Mouse (Mus musculus) CH12.LX (cell line): ENCODE data around the gene Gm20388. TPM values are rescaled to one million over a fixed set of nuclear protein-coding genes. Genes with fewer than 3 reads are reported as not detected.

Experiments
- DNase-seq: peaks from one replicate; pipeline ENCODE4 v3.0.0-alpha.2; 2013; ENCODE audit errors: extremely low read depth
- H3K27ac ChIP-seq: 2 replicates; pipeline ENCODE4 v1.5.1; 2012; ENCODE audit warnings: low read depth, mild to moderate bottlenecking, control low read depth, moderate library complexity; ENCODE audit not compliant: insufficient read depth
- H3K27me3 ChIP-seq: replicated peaks from 2 replicates; pipeline ENCODE3; 2012; ENCODE audit warnings: inconsistent platforms
- H3K36me3 ChIP-seq, 2 experiments: replicated peaks in 1 of 2; 2 replicates each; pipeline versions ENCODE3 to v1.6.1; 2012; ENCODE audit warnings: inconsistent platforms in 1 of 2, low read length in 1 of 2, mild to moderate bottlenecking in 1 of 2, mixed read lengths in 1 of 2, moderate library complexity in 1 of 2; ENCODE audit not compliant: control insufficient read depth in 1 of 2, insufficient read depth in 1 of 2
- H3K4me1 ChIP-seq, 2 experiments: 2 replicates each; pipeline ENCODE4 v1.6.1; 2012; ENCODE audit warnings: inconsistent platforms in 1 of 2, moderate library complexity in 1 of 2; ENCODE audit not compliant: insufficient read depth in 2 of 2, control insufficient read depth in 1 of 2
- H3K4me2 ChIP-seq: 2 replicates; pipeline ENCODE4 v1.6.1; 2012; ENCODE audit warnings: low read depth, mild to moderate bottlenecking, control low read depth; ENCODE audit not compliant: poor library complexity, insufficient read depth, severe bottlenecking
- H3K4me3 ChIP-seq, 3 experiments: fragments of 150-350 bp in 1 of 3; sonication (generic) in 1 of 3; replicated peaks in 1 of 3; 2 replicates each; pipeline versions ENCODE3 to v1.5.1; 2011 to 2012; ENCODE audit warnings: low read depth in 2 of 3, low read length in 2 of 3, mild to moderate bottlenecking in 2 of 3, moderate library complexity in 2 of 3, control low read depth in 1 of 3, improper control_type of control experiment in 1 of 3, inconsistent platforms in 1 of 3, mixed read lengths in 1 of 3; ENCODE audit not compliant: poor library complexity in 1 of 3
- H3K79me2 ChIP-seq: replicated peaks from 2 replicates; pipeline ENCODE4 v1.6.1; 2012; ENCODE audit warnings: mild to moderate bottlenecking, moderate library complexity; ENCODE audit not compliant: control insufficient read depth, poor library complexity, insufficient read depth, severe bottlenecking; ENCODE audit errors: extremely low read depth
- H3K9ac ChIP-seq: 2 replicates; pipeline ENCODE4 v1.6.1; 2012; ENCODE audit warnings: low read depth, mild to moderate bottlenecking, control low read depth, moderate library complexity; ENCODE audit not compliant: insufficient read depth
- H3K9me3 ChIP-seq: replicated peaks from 2 replicates; pipeline ENCODE3; 2012; ENCODE audit warnings: low read length, inconsistent platforms, mixed read lengths
- BHLHE40 ChIP-seq: IDR thresholded peaks from 2 replicates; pipeline ENCODE4 v1.6.1; 2011; ENCODE audit warnings: mild to moderate bottlenecking, low read depth, low read length, improper control_type of control experiment
- CHD1 ChIP-seq: IDR thresholded peaks from 2 replicates; pipeline ENCODE4 v1.6.1; 2012; ENCODE audit warnings: low read depth, low read length, improper control_type of control experiment, inconsistent platforms
- CHD2 ChIP-seq: IDR thresholded peaks from 2 replicates; pipeline ENCODE4 v1.6.1; 2011; ENCODE audit warnings: low read length, improper control_type of control experiment
- E2F4 ChIP-seq: IDR thresholded peaks from 2 replicates; pipeline ENCODE4 v1.6.1; 2011; ENCODE audit warnings: low read depth, low read length, improper control_type of control experiment; ENCODE audit not compliant: insufficient replicate concordance
- ELF1 ChIP-seq: IDR thresholded peaks from 2 replicates; pipeline ENCODE4 v1.6.1; 2014; ENCODE audit warnings: low read depth, mild to moderate bottlenecking, inconsistent platforms, low read length, improper control_type of control experiment
- EP300 ChIP-seq: IDR thresholded peaks from 2 replicates; pipeline ENCODE4 v1.6.1; 2011; ENCODE audit warnings: low read length, improper control_type of control experiment
- ETS1 ChIP-seq: conservative IDR thresholded peaks from 2 replicates; pipeline ENCODE4 v1.6.1; 2012; ENCODE audit warnings: low read depth, mild to moderate bottlenecking, inconsistent platforms, low read length, improper control_type of control experiment, moderate library complexity
- GABPA ChIP-seq: IDR thresholded peaks from 2 replicates; pipeline ENCODE4 v1.6.1; 2012; ENCODE audit warnings: low read depth, low read length, improper control_type of control experiment, inconsistent platforms; ENCODE audit not compliant: insufficient replicate concordance
- HCFC1 ChIP-seq: IDR thresholded peaks from 2 replicates; pipeline ENCODE4 v1.6.1; 2012; ENCODE audit warnings: low read depth, mild to moderate bottlenecking, inconsistent platforms, low read length, improper control_type of control experiment
- JUND ChIP-seq: conservative IDR thresholded peaks from 2 replicates; pipeline ENCODE4 v1.6.1; 2011; ENCODE audit warnings: low read depth, low read length, improper control_type of control experiment
- MAX ChIP-seq: IDR thresholded peaks from 2 replicates; pipeline ENCODE4 v1.6.1; 2011; ENCODE audit warnings: low read length, improper control_type of control experiment
- MEF2A ChIP-seq: IDR thresholded peaks from 2 replicates; pipeline ENCODE4 v1.6.1; 2014; ENCODE audit warnings: low read depth, mild to moderate bottlenecking, inconsistent platforms, low read length, improper control_type of control experiment, borderline replicate concordance
- MYC ChIP-seq: IDR thresholded peaks from 2 replicates; pipeline ENCODE4 v1.6.1; 2011; ENCODE audit warnings: low read depth, mild to moderate bottlenecking, improper control_type of control experiment, low read length
- NELFE ChIP-seq: IDR thresholded peaks from 2 replicates; pipeline ENCODE4 v1.6.1; 2011; ENCODE audit warnings: low read depth, low read length, improper control_type of control experiment
- NRF1 ChIP-seq: IDR thresholded peaks from 2 replicates; pipeline ENCODE4 v1.6.1; 2014; ENCODE audit warnings: low read depth, mild to moderate bottlenecking, inconsistent platforms, low read length, improper control_type of control experiment, moderate library complexity
- POLR2A ChIP-seq: IDR thresholded peaks from 2 replicates; pipeline ENCODE4 v1.6.1; 2011; ENCODE audit warnings: low read depth, mild to moderate bottlenecking, improper control_type of control experiment, low read length
- POLR2AphosphoS2 ChIP-seq: IDR thresholded peaks from 2 replicates; pipeline ENCODE4 v1.6.1; 2011; ENCODE audit warnings: low read depth, low read length, improper control_type of control experiment
- RAD21 ChIP-seq: IDR thresholded peaks from 2 replicates; pipeline ENCODE4 v1.6.1; 2011; ENCODE audit warnings: low read depth, mild to moderate bottlenecking, low read length, improper control_type of control experiment, moderate library complexity
- RCOR1 ChIP-seq: conservative IDR thresholded peaks from 2 replicates; pipeline ENCODE4 v1.6.1; 2012; ENCODE audit warnings: low read depth, mild to moderate bottlenecking, inconsistent platforms, low read length, improper control_type of control experiment
- SMC3 ChIP-seq: IDR thresholded peaks from 2 replicates; pipeline ENCODE4 v1.6.1; 2011; ENCODE audit warnings: low read depth, low read length, improper control_type of control experiment
- UBTF ChIP-seq: IDR thresholded peaks from 2 replicates; pipeline ENCODE4 v1.6.1; 2012; ENCODE audit warnings: low read depth, mild to moderate bottlenecking, inconsistent platforms, low read length, improper control_type of control experiment, moderate library complexity
- USF1 ChIP-seq: IDR thresholded peaks from 2 replicates; pipeline ENCODE4 v1.6.1; 2014; ENCODE audit warnings: low read depth, mild to moderate bottlenecking, inconsistent platforms, low read length, improper control_type of control experiment
- USF2 ChIP-seq: conservative IDR thresholded peaks from 2 replicates; pipeline ENCODE4 v1.6.1; 2011; ENCODE audit warnings: low read depth, low read length, improper control_type of control experiment
- ZKSCAN1 ChIP-seq: IDR thresholded peaks from 2 replicates; pipeline ENCODE4 v1.6.1; 2012; ENCODE audit warnings: low read depth, inconsistent platforms, low read length, improper control_type of control experiment, borderline replicate concordance
- ZMIZ1 ChIP-seq: IDR thresholded peaks from 2 replicates; pipeline ENCODE4 v1.6.1; 2012; ENCODE audit warnings: low read depth, mild to moderate bottlenecking, inconsistent platforms, low read length, improper control_type of control experiment
- ZNF384 ChIP-seq: IDR thresholded peaks from 2 replicates; pipeline ENCODE4 v1.6.1; 2012; ENCODE audit warnings: low read depth, low read length, improper control_type of control experiment, inconsistent platforms
- dilution Hi-C: fragments of 300-500 bp; cut with MboI; formaldehyde crosslinking; loops from 2 replicates; pipeline ENCODE4 v1.14.3; 2020; ENCODE audit warnings: low sequenced_read_pairs; ENCODE audit not compliant: extremely low pct_unique_long_range_greater_than_20kb, extremely low pct_ligation_motif_present
- in situ Hi-C: fragments of 300-500 bp; cut with MboI; formaldehyde crosslinking; loops from 3 replicates; pipeline ENCODE4 v1.14.3; 2019; ENCODE audit warnings: low sequenced_read_pairs, low pct_ligation_motif_present, low pct_unique_long_range_greater_than_20kb, mixed read lengths
- polyA plus RNA-seq: library from polyadenylated mRNA; unstranded; fragments of >175 nt; gene quantifications from 2 replicates; pipeline ENCODE4 v1.2.1, GENCODE M21; 2012; ENCODE audit warnings: low read depth; ENCODE audit not compliant: insufficient read length
- total RNA-seq, 2 experiments: library from RNA; depleted of rRNA; stranded (reverse); fragments of 300-350 nt in 1 of 2; fragments of >200 nt in 1 of 2; gene quantifications; 2 replicates each; pipeline ENCODE4 v1.2.3; 2012 to 2014

Gene Gm20388
- total and polyA plus RNA-seq, 3 experiments: 14.8 to 26.3 (median 22.2) TPM

DNA sequence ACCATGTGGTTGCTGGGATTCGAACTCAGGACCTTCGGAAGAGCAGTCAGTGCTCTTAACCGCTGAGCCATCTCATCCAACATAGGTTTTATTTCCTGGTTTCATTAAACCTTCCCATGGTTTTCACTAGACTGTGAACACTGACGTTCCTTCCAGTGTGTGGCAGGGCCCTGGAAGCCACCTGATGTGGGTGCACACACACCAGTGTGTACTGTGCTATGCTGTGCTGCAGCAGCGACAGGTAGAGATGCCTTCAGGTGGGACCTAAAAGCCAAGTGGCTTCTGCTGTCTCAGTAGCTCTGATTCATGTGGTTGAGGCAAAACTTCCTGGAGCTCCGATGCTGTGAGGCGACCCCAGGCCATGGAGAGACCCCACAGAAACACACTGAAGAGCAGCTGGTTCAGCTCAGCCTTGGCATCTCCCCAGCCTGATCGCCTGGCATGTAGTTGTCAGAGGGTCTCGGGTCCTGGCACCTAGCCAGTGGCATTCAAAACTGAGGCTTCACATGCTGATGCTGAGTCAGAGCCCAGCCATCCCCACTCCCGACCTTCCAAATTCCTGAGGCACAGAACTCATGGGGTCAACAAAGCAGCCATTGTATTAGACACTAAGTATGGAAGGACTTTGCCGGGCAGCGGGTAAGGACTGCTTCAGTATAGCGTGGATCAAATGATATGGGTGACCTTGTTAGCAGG is 3842.3 kb downstream of the Gm20388 start:
- dilution Hi-C loops: no loop called here
- in situ Hi-C loops: no loop called here
- Histone ChIP-seq H3K9me3 (no peaks in the 10 kb centered on the region), H3K79me2 (no peaks in the 10 kb centered on the region), H3K4me3 (no peak overlapping the region), H3K36me3 (no peaks in the 10 kb centered on the region), H3K9ac (no peak overlapping the region), H3K27ac (no peak overlapping the region), H3K4me1 (peaks cover 3 to 7% of the 10 kb centered on the region in 2 experiments; a peak in 2 of 4 replicates), H3K27me3 (peaks cover 32% of the 10 kb centered on the region), H3K4me2 (no peak overlapping the region)
- no peak for DNase-seq
- no peak for TF ChIP-seq MEF2A
- no peak for TF ChIP-seq ETS1
- no peak for TF ChIP-seq NRF1
- TF ChIP-seq NELFE: no peak
- no peak for TF ChIP-seq USF1
- TF ChIP-seq USF2: no peak
- TF ChIP-seq ZNF384: no peak
- TF ChIP-seq EP300: no peak
- TF ChIP-seq SMC3: no peak
- no peak for TF ChIP-seq POLR2A
- TF ChIP-seq POLR2AphosphoS2: no peak
- TF ChIP-seq MYC: no peak
- TF ChIP-seq CHD2: no peak
- no peak for TF ChIP-seq E2F4
- no peak for TF ChIP-seq ZKSCAN1
- TF ChIP-seq MAX: no peak
- no peak for TF ChIP-seq JUND
- no peak for TF ChIP-seq BHLHE40
- TF ChIP-seq GABPA: no peak
- no peak for TF ChIP-seq HCFC1

DNA sequence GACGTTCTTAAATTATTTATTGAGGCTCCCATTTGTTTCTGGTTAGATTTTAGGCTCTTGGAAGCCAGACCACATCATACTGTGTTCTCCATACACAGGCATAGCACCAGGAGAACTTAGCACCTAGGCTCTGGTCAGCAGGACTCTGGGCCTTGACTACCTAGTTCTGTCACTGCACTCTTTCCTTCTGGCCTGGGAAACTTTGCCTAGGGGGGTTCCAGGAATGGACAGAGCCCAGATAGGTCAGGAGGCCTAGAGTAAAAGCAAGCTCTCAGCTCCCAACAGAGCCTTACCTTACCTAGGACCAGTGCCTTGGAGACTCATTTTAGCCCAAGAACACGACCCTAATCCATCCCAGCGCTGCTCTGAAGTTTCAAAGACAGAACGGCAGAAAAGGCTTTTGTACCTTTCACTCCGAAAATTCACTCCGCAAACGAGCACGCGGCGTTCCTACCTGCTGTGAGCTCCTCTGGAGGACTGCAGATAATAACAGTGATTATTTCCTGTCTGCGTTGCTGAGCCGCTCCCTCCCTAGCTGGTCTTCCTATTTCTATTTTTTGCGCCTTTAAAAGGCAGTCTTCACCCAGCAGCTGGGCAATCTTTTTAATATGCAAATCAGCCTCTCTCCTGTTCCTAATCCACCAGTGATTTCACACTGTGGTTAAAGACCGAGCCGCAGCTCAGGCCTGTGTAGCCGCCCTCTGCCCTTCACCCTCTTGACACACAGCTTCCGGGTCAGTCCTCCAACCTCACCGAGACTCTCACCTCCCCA is 3843.1 kb downstream of the Gm20388 start:
- in situ Hi-C loops (no loop called here), dilution Hi-C loops (no loop called here)
- TF ChIP-seq RCOR1: no peak
- TF ChIP-seq MEF2A: no peak
- no peak for TF ChIP-seq UBTF
- TF ChIP-seq E2F4: no peak
- no peak for TF ChIP-seq ZMIZ1
- no peak for TF ChIP-seq CHD1
- TF ChIP-seq BHLHE40: no peak
- TF ChIP-seq USF1: no peak
- TF ChIP-seq NELFE: no peak
- no peak for TF ChIP-seq EP300
- no peak for TF ChIP-seq ELF1
- TF ChIP-seq RAD21: no peak
- no peak for DNase-seq
- Histone ChIP-seq H3K27me3 (peaks cover 41% of the 10 kb centered on the region), H3K79me2 (no peaks in the 10 kb centered on the region), H3K4me1 (peaks cover 3 to 7% of the 10 kb centered on the region in 2 experiments; a peak in 2 of 4 replicates), H3K36me3 (no peaks in the 10 kb centered on the region), H3K27ac (no peak overlapping the region), H3K9ac (no peak overlapping the region), H3K4me3 (no peak overlapping the region), H3K4me2 (no peak overlapping the region), H3K9me3 (no peaks in the 10 kb centered on the region)
